Mouse (Mus musculus): ENCODE measurements around the gene Rasgrp4. TPM values are rescaled to one million over a fixed set of nuclear protein-coding genes. Genes with fewer than 3 reads are reported as not detected.
"Not testable (repeated sequence)": the region's sequence is repeated elsewhere in the genome, so short reads cannot be mapped to it uniquely, and the experiment has no call there.

Gene Rasgrp4
- polyA plus RNA-seq, 1 experiment from 2014 or later, result 0.79 TPM

DNA sequence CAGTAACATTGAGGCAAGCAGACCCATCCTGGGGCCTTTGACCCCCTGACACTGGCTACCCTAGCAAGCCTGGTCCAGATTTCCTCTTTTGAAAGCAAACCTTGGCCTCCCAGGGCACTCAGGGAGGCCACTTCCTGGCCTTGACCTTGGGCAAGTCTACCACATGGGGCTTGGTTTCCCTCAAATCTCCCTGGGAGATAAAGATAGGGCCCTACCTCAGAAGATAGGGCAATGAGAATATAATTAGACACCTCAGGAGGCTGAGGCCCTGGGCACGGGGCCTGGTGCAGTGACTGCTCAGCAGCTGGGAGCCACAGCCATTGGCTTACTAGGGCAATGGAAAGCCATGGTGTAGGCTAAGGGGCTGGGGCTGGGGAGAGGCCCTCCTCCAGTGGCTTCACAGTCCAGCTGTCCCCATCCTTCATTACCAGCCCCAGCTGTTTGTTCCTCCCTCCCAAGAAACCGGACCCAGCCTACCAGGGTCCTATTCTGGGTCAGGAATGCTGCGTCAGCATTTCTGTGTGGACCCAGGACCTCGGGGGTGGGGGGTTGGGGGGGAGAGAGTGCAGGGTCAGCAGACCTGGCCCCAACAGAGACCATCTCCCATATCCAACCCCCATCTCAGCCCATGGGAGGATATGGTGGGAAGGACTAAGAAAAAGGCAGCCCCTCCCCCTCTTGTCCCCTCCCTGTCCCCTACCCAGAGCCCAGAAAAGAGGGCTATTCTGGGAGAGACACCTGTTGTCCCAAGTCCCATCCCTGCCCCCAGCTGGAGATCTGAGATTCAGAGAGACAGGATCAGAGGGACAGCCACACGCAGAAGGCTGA, 10.9 kb upstream of the Rasgrp4 start:
- Histone ChIP-seq H3K4me3 (replicated peaks) (no peak overlapping the region), H3K27me3 (replicated peaks) (peaks cover 9% of the 10 kb centered on the region; the same call in 1 of the 2 replicates), H3K27ac (replicated peaks) (no peak overlapping the region), H3K4me2 (no peak overlapping the region), H3K9ac (replicated peaks) (no peak overlapping the region), H3K4me1 (peaks cover 8% of the 10 kb centered on the region; the same call in 1 of the 2 replicates), H3K36me3 (no peaks in the 10 kb centered on the region), H3K9me3 (replicated peaks) (no peaks in the 10 kb centered on the region)
- whole genome bisulfite sequencing, result 51% methylated on average over 5 of the region's 5 CpGs
- no peak for ATAC-seq (ENCODE audit: low FRiP score)

DNA sequence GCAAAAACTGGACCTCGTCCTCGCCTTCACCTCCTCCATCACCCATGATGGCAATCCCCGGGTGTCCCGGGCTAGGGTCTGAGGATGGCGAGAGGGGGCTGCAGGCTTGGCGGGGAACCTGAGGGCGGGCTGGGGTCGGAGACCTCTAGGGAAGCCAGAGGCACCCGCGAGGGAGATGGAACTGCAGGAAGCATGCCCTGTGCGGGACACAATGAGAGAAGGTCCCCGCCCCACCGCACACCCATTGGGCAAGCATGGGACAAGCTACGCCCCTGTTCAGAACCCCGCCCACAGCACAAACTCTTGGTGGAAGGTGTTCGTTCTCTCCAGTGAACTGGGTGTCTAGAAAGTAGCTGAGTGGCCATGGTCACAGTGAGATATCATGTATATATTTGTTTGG, 9.7 kb upstream of the Rasgrp4 start, which contains the start of gene Ryr1:
Gene Ryr1 (minus strand): TSS at position 210 of the 400 bp plus-strand sequence.
- peaks cover 8% of the 10 kb centered on the region; the same call in 1 of the 2 replicates for H3K4me1 ChIP-seq
- H3K4me2 ChIP-seq, result peak within 1 kb of the TSS; percentile 58
- no peaks in the 10 kb centered on the region for H3K36me3 ChIP-seq
- no peak for ATAC-seq (ENCODE audit: low FRiP score)
- peak within 1 kb of the TSS; percentile 30 for H3K4me3 ChIP-seq (replicated peaks)
- 1% methylated on average over 16 of the region's 16 CpGs for WGBS
- H3K27me3 ChIP-seq (replicated peaks), result peaks cover 9% of the 10 kb centered on the region; the same call in 1 of the 2 replicates
- H3K27ac ChIP-seq (replicated peaks), result no peak within 1 kb of the TSS
- no peaks in the 10 kb centered on the region for H3K9me3 ChIP-seq (replicated peaks)
- H3K9ac ChIP-seq (replicated peaks), result peak within 1 kb of the TSS; percentile 11; the same call in 1 of the 2 replicates

DNA sequence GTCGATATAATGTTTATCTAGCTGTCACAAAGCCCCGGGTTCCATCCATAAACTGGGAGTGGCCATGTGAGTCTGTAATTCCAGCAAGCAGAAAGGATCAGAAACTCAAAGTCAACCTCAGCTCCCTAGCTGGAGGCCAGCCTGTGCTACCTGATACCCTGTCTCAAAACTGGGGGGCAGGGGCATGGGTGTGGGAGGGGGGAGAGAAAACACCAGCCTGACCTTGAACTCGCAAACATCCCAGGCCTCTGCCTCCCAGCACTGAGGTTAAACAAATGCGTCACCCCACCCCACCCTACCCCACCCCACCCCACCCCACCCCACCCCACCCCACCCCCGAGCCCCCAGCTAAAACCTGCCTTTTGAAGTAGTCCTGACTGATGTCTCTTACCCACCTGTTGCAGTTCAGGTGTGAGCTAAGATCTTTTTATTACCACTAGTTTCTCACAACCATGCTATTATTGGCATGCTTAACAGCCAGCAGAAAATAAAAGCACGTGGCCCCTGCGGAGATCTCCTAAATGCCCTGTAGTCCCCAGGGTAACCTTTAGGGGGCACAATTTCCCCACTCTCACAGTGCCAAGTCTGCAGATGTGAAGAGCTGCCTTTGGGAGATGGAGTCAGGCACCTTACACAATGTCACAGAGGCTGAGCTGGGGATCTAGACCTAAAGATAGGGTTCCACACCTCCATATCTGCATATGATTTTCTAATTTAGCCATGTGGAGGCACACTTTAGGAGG, 8.3 kb upstream of the Rasgrp4 start:
- Histone ChIP-seq H3K36me3 (no peaks in the 10 kb centered on the region), H3K9me3 (replicated peaks) (no peaks in the 10 kb centered on the region), H3K9ac (replicated peaks) (no peak overlapping the region), H3K4me2 (no peak overlapping the region), H3K27me3 (replicated peaks) (peaks cover 9% of the 10 kb centered on the region; the same call in 1 of the 2 replicates), H3K27ac (replicated peaks) (no peak overlapping the region), H3K4me1 (peaks cover 8% of the 10 kb centered on the region; the same call in 1 of the 2 replicates), H3K4me3 (replicated peaks) (no peak overlapping the region)
- 43% methylated on average over 6 of the region's 7 CpGs for WGBS
- ATAC-seq (ENCODE audit: low FRiP score), result no peak

DNA sequence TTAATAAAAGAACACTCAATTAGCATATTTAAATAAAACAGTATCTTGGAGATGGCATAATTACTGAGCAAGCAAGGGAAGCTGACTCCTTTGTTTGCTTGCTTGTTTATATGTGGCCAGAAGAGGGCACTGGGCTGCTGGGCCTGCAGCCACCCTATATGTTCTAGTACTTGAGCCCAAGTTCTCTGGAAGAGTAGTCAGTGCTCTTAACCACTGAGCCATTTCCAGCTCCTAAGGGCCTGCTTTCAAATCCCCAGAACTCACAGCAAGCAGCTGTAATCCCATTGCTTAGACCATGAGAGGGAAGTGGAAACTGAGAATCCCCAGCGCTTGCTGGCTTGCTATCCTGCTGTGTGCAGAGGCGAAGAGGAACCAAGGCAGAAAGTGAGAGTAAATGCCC, 5.9 kb upstream of the Rasgrp4 start:
- Histone ChIP-seq H3K4me3 (replicated peaks) (no peak overlapping the region), H3K4me1 (peaks cover 8% of the 10 kb centered on the region; the same call in 1 of the 2 replicates), H3K27me3 (replicated peaks) (peaks cover 8% of the 10 kb centered on the region; the same call in 1 of the 2 replicates), H3K4me2 (no peak overlapping the region), H3K9ac (replicated peaks) (no peak overlapping the region), H3K9me3 (replicated peaks) (no peaks in the 10 kb centered on the region), H3K27ac (replicated peaks) (no peak overlapping the region), H3K36me3 (no peaks in the 10 kb centered on the region)
- no peak for ATAC-seq (ENCODE audit: low FRiP score)
- 75% methylated on average over 2 of the region's 2 CpGs for WGBS

DNA sequence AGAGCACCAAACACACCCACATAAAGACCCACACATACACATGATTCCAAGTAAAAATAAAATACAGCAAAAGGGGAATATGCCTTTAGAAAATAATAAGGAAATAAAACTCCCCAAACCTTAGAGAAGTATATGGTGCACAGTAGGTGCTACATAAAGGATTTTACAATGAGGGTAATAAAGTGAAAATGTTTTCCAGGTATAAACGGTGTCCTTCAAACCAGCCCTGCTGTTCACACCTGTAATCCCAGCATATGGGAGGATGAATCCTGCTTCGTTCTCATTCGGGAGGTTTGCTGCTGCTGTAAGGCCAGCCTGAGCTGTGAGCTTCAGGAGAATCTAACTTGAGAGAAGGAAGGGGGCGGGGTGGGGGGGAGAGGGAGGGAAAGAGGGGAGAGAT, 421 bp upstream of the Rasgrp4 start:
- H3K36me3 ChIP-seq, result no peaks in the 10 kb centered on the region
- H3K27me3 ChIP-seq (replicated peaks), result peaks cover 20% of the 10 kb centered on the region
- H3K9me3 ChIP-seq (replicated peaks), result no peaks in the 10 kb centered on the region
- 4% methylated on average over 4 of the region's 4 CpGs for WGBS
- no peak for ATAC-seq (ENCODE audit: low FRiP score)
- H3K4me2 ChIP-seq, result peak overlapping the region; percentile 53
- H3K4me3 ChIP-seq (replicated peaks), result peak overlapping the region; percentile 24
- no peak overlapping the region for H3K9ac ChIP-seq (replicated peaks)
- H3K27ac ChIP-seq (replicated peaks), result no peak overlapping the region
- H3K4me1 ChIP-seq, result peaks cover 12% of the 10 kb centered on the region

DNA sequence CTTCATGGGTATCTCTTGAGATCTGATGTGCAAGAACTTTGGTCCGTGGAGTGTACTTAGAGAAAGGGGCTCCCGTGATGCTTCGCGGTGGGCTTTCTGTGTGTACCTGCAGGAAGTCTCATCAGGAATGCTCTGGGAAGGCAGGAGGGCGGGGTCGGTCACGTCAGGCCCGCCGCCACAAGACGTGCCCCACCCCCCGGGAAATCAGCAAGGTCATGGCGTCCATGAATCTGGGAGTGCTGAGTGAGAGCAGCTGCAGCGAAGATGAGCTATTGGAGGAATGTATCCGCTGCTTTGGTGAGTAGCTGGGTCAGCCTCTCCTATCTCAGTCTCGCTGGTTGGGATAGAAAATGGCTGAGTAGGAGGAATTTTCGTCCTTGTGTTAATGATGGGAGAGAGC, 2.8 kb downstream of the Rasgrp4 start:
- Histone ChIP-seq H3K36me3 (no peaks in the 10 kb centered on the region), H3K4me2 (no peak overlapping the region), H3K9ac (replicated peaks) (no peak overlapping the region), H3K27me3 (replicated peaks) (peaks cover 20% of the 10 kb centered on the region), H3K4me3 (replicated peaks) (no peak overlapping the region), H3K27ac (replicated peaks) (no peak overlapping the region), H3K4me1 (peaks cover 12% of the 10 kb centered on the region), H3K9me3 (replicated peaks) (no peaks in the 10 kb centered on the region)
- ATAC-seq (ENCODE audit: low FRiP score), result no peak
- WGBS, result 47% methylated on average over 16 of the region's 16 CpGs

DNA sequence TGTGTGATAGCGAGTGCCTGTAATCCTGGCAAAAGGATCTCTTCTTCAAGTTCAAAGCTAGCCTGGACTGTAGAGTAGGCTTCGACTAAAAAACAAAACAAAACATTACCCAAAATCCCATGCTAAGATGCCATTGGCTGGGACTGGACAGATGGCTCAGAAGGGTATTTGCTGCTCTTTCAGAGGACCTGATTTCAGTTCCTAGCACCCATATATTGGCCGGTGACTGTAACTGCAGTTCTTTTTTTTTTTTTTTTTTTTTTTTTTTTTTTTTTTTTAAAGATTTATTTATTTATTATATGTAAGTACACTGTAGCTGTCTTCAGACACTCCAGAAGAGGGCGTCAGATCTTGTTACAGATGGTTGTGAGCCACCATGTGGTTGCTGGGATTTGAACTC, 4.6 kb downstream of the Rasgrp4 start:
- H3K4me2 ChIP-seq; H3K9me3 ChIP-seq (replicated peaks); H3K9ac ChIP-seq (replicated peaks); ATAC-seq (ENCODE audit: low FRiP score); H3K4me3 ChIP-seq (replicated peaks); H3K27ac ChIP-seq (replicated peaks); H3K36me3 ChIP-seq: not testable (repeated sequence)
- Histone ChIP-seq H3K27me3 (replicated peaks) (peaks cover 20% of the 10 kb centered on the region), H3K4me1 (peaks cover 11% of the 10 kb centered on the region)
- WGBS, result 93% methylated on average over 3 of the region's 4 CpGs

DNA sequence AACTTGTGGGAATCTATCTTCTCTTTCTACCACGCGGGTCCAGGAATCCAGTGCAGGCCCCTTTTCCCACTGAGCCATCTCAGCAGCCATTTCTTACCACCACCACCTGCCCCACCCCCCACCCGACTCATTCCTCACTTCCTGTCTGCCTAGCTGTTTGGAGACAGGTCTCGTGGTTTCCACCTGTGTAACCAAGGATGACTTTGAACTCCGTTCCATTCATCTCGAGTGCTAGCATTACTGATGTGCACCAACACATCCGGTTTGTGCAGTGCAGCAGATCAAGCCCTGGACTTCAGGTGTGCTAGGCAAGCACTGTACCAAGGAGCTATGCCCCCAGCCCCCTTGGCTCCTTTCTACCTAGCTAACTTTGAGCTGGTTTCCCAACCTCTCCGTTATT, 6.8 kb downstream of the Rasgrp4 start:
- no peaks in the 10 kb centered on the region for H3K9me3 ChIP-seq (replicated peaks)
- no peaks in the 10 kb centered on the region for H3K36me3 ChIP-seq
- no peak overlapping the region for H3K9ac ChIP-seq (replicated peaks)
- no peak overlapping the region for H3K27ac ChIP-seq (replicated peaks)
- no peak overlapping the region for H3K4me2 ChIP-seq
- H3K27me3 ChIP-seq (replicated peaks), result peaks cover 5% of the 10 kb centered on the region; the same call in 1 of the 2 replicates
- 90% methylated on average over 8 of the region's 8 CpGs for WGBS
- H3K4me1 ChIP-seq, result no peaks in the 10 kb centered on the region
- H3K4me3 ChIP-seq (replicated peaks), result no peak overlapping the region
- ATAC-seq (ENCODE audit: low FRiP score), result no peak

DNA sequence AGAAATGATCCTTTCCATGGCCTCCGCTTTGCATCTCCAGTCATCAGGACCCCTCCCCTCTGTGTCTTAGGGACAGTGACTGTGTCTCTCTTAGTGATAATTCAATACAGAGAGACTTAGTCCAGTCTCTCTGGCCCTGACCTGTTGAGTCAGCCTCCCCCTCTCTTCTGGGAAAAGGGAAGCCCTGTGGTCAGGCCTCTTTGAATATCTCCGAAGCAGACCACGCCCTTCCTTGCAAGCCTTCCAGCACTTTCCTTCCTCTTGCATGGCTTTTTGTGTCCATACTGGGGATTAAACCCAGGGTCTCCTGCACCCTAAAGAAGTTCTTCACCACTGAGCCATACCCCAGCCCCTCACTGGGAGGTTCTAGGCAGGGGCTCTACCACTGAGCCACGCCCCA, 9.4 kb downstream of the Rasgrp4 start:
- Histone ChIP-seq H3K4me3 (replicated peaks) (no peak overlapping the region), H3K4me2 (no peak overlapping the region), H3K9ac (replicated peaks) (no peak overlapping the region), H3K27ac (replicated peaks) (no peak overlapping the region), H3K36me3 (no peaks in the 10 kb centered on the region), H3K27me3 (replicated peaks) (no peaks in the 10 kb centered on the region), H3K4me1 (no peaks in the 10 kb centered on the region), H3K9me3 (replicated peaks) (no peaks in the 10 kb centered on the region)
- 96% methylated on average over 4 of the region's 4 CpGs for WGBS
- ATAC-seq (ENCODE audit: low FRiP score), result no peak

DNA sequence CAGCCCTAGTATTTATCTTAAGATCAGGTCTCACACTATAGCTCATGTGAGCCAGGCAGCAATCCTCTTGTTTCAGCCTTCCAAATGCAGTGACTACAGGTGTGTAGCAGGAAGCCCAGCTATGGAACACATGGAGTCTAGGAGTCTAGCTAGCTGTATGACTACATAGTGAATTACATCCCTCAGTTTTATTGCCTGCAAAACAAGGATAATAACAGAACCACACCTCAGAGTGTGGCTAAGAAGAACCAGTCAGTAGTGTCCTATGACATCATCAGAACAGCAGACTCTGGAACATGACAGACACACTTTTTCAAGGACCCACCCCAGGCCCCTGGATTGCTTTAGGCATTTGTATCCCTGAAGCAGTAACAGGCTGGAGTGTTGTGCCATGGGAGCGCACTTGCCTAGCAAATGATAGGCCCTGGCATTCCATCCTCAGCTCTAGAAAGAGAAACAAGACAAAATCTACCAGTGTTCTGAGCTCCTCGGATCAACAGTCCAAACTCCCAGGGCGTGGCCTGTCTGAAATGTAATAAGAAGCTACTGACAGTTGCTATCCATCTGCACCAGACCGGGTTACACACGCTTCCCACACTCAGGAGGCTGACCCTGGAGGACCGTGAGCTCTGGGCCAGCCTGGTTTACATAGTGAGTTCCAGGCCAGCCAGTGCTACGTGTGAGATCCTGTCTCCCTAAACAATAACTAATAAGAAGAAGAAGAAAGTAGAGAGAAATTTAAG, 12.1 kb downstream of the Rasgrp4 start:
- no peaks in the 10 kb centered on the region for H3K36me3 ChIP-seq
- H3K4me3 ChIP-seq (replicated peaks), result no peak overlapping the region
- no peak overlapping the region for H3K4me2 ChIP-seq
- no peaks in the 10 kb centered on the region for H3K27me3 ChIP-seq (replicated peaks)
- 88% methylated on average over 7 of the region's 7 CpGs for WGBS
- H3K9ac ChIP-seq (replicated peaks), result no peak overlapping the region
- no peak for ATAC-seq (ENCODE audit: low FRiP score)
- H3K4me1 ChIP-seq, result no peaks in the 10 kb centered on the region
- no peaks in the 10 kb centered on the region for H3K9me3 ChIP-seq (replicated peaks)
- no peak overlapping the region for H3K27ac ChIP-seq (replicated peaks)

DNA sequence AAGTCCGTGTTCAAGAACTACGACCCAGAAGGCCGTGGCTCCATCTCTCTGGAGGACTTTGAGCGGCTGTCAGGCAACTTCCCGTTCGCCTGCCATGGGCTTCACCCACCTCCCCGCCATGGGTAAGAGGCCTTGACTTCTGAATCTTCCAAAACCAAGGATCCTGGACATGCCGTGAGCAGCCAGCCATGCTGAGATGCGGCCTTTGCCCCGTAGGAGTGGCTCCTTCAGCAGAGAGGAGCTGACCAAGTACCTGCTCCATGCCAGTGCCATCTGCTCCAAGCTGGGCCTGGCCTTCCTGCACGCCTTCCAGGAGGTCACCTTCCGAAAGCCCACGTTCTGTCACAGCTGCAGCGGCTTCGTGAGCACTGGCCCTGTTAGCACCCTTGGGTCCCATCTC, 14.1 kb downstream of the Rasgrp4 start:
- WGBS, result 91% methylated on average over 15 of the region's 15 CpGs

More for the DNA sequence above, 14.1 kb downstream of the Rasgrp4 start:
- no peak for ATAC-seq (ENCODE audit: low FRiP score)
- H3K36me3 ChIP-seq, result no peaks in the 10 kb centered on the region
- H3K9ac ChIP-seq (replicated peaks), result no peak overlapping the region
- no peaks in the 10 kb centered on the region for H3K27me3 ChIP-seq (replicated peaks)
- H3K27ac ChIP-seq (replicated peaks), result no peak overlapping the region
- H3K4me2 ChIP-seq, result no peak overlapping the region
- H3K4me1 ChIP-seq, result no peaks in the 10 kb centered on the region
- no peaks in the 10 kb centered on the region for H3K9me3 ChIP-seq (replicated peaks)
- H3K4me3 ChIP-seq (replicated peaks), result no peak overlapping the region

All from neural tube, embryonic 15.5 days (tissue).